Mouse (Mus musculus) liver, postnatal 0 days (tissue): ENCODE measurements around the gene Rps6kc1. TPM values are rescaled to one million over a fixed set of nuclear protein-coding genes. Genes with fewer than 3 reads are reported as not detected.
A peak's percentile ranks its signal among the peaks of the same experiment; 100 is the strongest.

Source experiments
- ATAC-seq: fragments of 200-750 bp; cut with Nextera tagmentation; 2 replicates; pipeline ENCODE4 v1.8.0; 2017; ENCODE audit warnings: mild to moderate bottlenecking, moderate library complexity
- DNase-seq: peaks from one replicate; pipeline ENCODE4 v3.0.0-alpha.2; 2016
- H3K27ac ChIP-seq: fragments of 300-500 bp; sonication (generic); 2 replicates; pipeline ENCODE4 v1.5.1; 2014; ENCODE audit warnings: antibody characterized with exemption, moderate library complexity, mild to moderate bottlenecking, low read depth
- H3K27me3 ChIP-seq: fragments of 300-500 bp; sonication (generic); 2 replicates; pipeline ENCODE4 v1.6.1; 2014; ENCODE audit warnings: low read length, control low read depth, mixed read lengths; ENCODE audit not compliant: insufficient read depth
- H3K36me3 ChIP-seq: fragments of 300-500 bp; sonication (generic); replicated peaks from 2 replicates; pipeline ENCODE4 v1.6.1; 2014; ENCODE audit warnings: mild to moderate bottlenecking, control low read depth, low read length, moderate library complexity, mixed read lengths; ENCODE audit not compliant: insufficient read depth
- H3K4me1 ChIP-seq: fragments of 300-500 bp; sonication (generic); 2 replicates; pipeline ENCODE4 v1.6.1; 2014; ENCODE audit warnings: antibody characterized with exemption, mild to moderate bottlenecking, control low read depth; ENCODE audit not compliant: insufficient read depth
- H3K4me2 ChIP-seq: fragments of 300-500 bp; sonication (generic); 2 replicates; pipeline ENCODE4 v1.6.1; 2014; ENCODE audit warnings: low read depth, mild to moderate bottlenecking, low read length, moderate library complexity, mixed read lengths
- H3K4me3 ChIP-seq: fragments of 300-500 bp; sonication (generic); 2 replicates; pipeline ENCODE4 v1.5.1; 2014; ENCODE audit warnings: low read depth, low read length
- H3K9ac ChIP-seq: fragments of 300-500 bp; sonication (generic); replicated peaks from 2 replicates; pipeline ENCODE4 v1.6.1; 2014; ENCODE audit warnings: mild to moderate bottlenecking, moderate library complexity
- H3K9me3 ChIP-seq: fragments of 300-500 bp; sonication (generic); 2 replicates; pipeline ENCODE4 v1.6.1; 2016; ENCODE audit warnings: mild to moderate bottlenecking, control low read depth, low read length, mixed read lengths
- CTCF ChIP-seq: sonication (generic); IDR thresholded peaks from 2 replicates; pipeline ENCODE4 v1.5.1; 2016; ENCODE audit warnings: antibody characterized with exemption, low read depth
- EP300 ChIP-seq: IDR thresholded peaks from 2 replicates; pipeline ENCODE4 v1.6.1; 2016; ENCODE audit warnings: antibody characterized with exemption, low read depth, mild to moderate bottlenecking
- WGBS: fragments of 180-500 bp; shearing (Covaris S2); extraction: QIAGEN DNeasy Blood & Tissue Kit; methylation state at CpG from one replicate; pipeline ENCODE4 v1.1.7; 2014; ENCODE audit not compliant: insufficient replicate concordance; 5-methylcytosine and 5-hydroxymethylcytosine counted together
- polyA plus RNA-seq: library from polyadenylated mRNA; unstranded; fragments of >200 nt; fragmentation: Nextera tagmentation; extraction: Ambion mirVana; gene quantifications from 2 replicates; pipeline ENCODE4 v1.2.1, GENCODE M21; 2015

The Rps6kc1 gene
- polyA plus RNA-seq, 1 experiment from 2014 or later = 3.9 TPM

DNA sequence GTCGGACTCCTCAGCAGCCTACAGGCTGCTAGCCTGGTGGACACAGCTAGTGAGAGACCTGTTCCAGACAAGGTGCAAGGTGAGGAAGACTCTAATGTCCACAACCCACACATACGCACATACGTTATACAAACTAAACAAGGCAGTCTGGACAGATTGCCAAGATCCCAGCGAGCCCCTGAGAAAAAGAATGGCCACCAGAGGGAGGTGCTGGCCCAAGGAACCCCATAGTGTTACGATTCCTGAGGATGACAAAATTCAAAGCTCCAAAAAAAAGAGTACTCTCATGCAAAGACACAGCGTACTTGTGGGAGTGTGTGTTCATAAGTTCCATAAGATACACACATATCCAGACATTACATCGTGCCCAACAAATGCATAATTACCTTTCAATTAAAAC, 141.8 kb downstream of the Rps6kc1 start:
- Histone ChIP-seq H3K4me1 (peaks cover 4% of the 10 kb centered on the region; the same call in 1 of the 2 replicates), H3K27ac (no peak overlapping the region), H3K36me3 (no peaks in the 10 kb centered on the region), H3K9ac (no peak overlapping the region), H3K9me3 (no peaks in the 10 kb centered on the region), H3K27me3 (no peaks in the 10 kb centered on the region), H3K4me3 (no peak overlapping the region), H3K4me2 (no peak overlapping the region)
- 71% methylated on average over 7 of the region's 7 CpGs for WGBS
- ATAC-seq = no peak
- DNase-seq = no peak
- TF ChIP-seq CTCF (peak; percentile 35), EP300 (no peak)

- WGBS = 33% methylated on average over 1 of the region's 1 CpGs
These were observed 143.3 kb downstream of the Rps6kc1 start for GRCm38 (mm10) chr1:190768307-190768706.

DNA sequence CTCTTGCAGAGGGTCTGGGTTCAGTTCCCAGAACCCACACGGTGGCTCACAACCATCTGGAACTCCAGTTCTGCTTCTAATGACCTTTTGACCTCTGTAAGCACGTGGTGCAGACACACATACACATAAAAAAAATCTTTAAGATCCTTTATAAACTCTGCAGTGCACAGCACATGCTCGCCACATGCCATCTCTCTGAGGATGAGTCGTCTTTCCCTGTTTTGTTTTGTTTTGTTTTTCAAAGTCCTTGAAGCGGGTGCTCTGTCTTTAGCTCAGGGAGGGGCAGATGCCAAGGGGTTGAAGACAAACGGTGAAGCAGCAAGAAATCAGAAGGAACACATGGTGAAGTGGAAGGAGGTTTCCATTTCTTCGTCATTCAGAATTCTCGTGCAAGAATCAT, 143.9 kb downstream of the Rps6kc1 start:
- DNase-seq = no peak
- no peak for ATAC-seq
- WGBS = 56% methylated on average over 8 of the region's 8 CpGs
- Histone ChIP-seq H3K27ac (no peak overlapping the region), H3K36me3 (no peaks in the 10 kb centered on the region), H3K9me3 (no peaks in the 10 kb centered on the region), H3K4me3 (no peak overlapping the region), H3K4me1 (peaks cover 4% of the 10 kb centered on the region; the same call in 1 of the 2 replicates), H3K4me2 (no peak overlapping the region), H3K9ac (no peak overlapping the region), H3K27me3 (no peaks in the 10 kb centered on the region)
- TF ChIP-seq CTCF (no peak), EP300 (no peak)

More at GRCm38 (mm10) chr1:190768307-190768706, 143.3 kb downstream of the Rps6kc1 start:
- Histone ChIP-seq H3K4me1 (peaks cover 4% of the 10 kb centered on the region; the same call in 1 of the 2 replicates), H3K9ac (no peak overlapping the region), H3K27ac (no peak overlapping the region), H3K9me3 (no peaks in the 10 kb centered on the region), H3K27me3 (no peaks in the 10 kb centered on the region), H3K4me2 (no peak overlapping the region), H3K36me3 (no peaks in the 10 kb centered on the region), H3K4me3 (no peak overlapping the region)
- TF ChIP-seq EP300 (no peak), CTCF (no peak)
- ATAC-seq (no peak), DNase-seq (no peak)

DNA sequence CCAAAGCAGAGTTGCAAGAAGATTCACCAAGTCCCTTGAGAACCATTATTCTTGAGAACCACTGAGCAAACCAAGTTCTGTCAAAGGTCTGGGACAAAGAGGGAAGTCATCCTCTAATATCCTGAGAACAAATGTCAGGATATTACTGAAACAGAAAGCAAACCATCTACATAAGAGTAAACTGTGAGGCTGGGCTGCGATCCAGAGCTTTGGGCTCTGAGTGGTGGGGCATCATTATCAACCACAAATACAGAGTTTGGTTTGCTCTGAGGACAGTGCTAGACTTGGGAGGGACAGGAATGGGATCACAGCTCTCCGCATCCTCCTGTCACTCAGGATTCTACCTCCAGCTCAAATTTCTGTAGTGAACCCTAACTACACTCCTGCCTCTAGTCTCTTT, 144.8 kb downstream of the Rps6kc1 start:
- H3K36me3 ChIP-seq = no peaks in the 10 kb centered on the region
- H3K4me2 ChIP-seq = no peak overlapping the region
- no peak for ATAC-seq
- WGBS = 87% methylated on average over 2 of the region's 2 CpGs
- no peak overlapping the region for H3K9ac ChIP-seq
- no peak for TF ChIP-seq CTCF
- TF ChIP-seq EP300 = no peak
- H3K27me3 ChIP-seq = no peaks in the 10 kb centered on the region
- H3K9me3 ChIP-seq = no peaks in the 10 kb centered on the region
- no peak overlapping the region for H3K4me3 ChIP-seq
- DNase-seq = no peak
- no peak overlapping the region for H3K27ac ChIP-seq
- H3K4me1 ChIP-seq = peaks cover 1% of the 10 kb centered on the region; the same call in 1 of the 2 replicates

GRCm38 (mm10) chr1:190763756-190764155, 147.8 kb downstream of the Rps6kc1 start:
- WGBS = 77% methylated on average over 10 of the region's 10 CpGs
- no peak for DNase-seq
- H3K4me3 ChIP-seq = no peak overlapping the region
- no peak overlapping the region for H3K27ac ChIP-seq
- no peaks in the 10 kb centered on the region for H3K27me3 ChIP-seq
- ATAC-seq = no peak
- H3K9ac ChIP-seq = no peak overlapping the region
- no peak overlapping the region for H3K4me2 ChIP-seq
- TF ChIP-seq EP300 = no peak
- no peaks in the 10 kb centered on the region for H3K4me1 ChIP-seq
- no peaks in the 10 kb centered on the region for H3K36me3 ChIP-seq
- no peaks in the 10 kb centered on the region for H3K9me3 ChIP-seq

DNA sequence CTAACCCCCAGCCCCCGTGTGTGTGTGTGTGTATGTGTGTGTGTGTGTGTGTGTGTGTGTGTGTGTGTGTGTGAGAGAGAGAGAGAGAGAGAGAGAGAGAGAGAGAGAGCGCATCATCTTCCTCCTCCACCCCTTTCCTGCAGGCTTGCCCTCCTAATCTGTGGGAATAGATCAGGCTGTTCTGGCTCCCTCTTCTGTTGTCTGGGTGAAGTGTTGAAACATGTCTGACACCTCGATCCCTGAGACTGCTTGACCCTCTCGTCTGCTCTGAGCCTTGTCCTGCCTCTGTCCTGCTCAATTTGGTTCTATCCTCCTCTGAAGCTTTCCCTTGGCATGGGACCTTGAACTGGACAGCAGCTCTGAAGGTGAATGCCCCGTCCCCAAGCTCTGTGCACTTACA, 149.8 kb downstream of the Rps6kc1 start:
- no peak overlapping the region for H3K9ac ChIP-seq
- TF ChIP-seq EP300 (no peak), CTCF (peak; percentile 36; the same call in 1 of the 2 replicates)
- H3K36me3 ChIP-seq = no peaks in the 10 kb centered on the region
- no peak overlapping the region for H3K4me2 ChIP-seq
- 27% methylated on average over 4 of the region's 5 CpGs for WGBS
- no peak overlapping the region for H3K27ac ChIP-seq
- H3K4me3 ChIP-seq = no peak overlapping the region
- DNase-seq = no peak
- H3K27me3 ChIP-seq = no peaks in the 10 kb centered on the region
- no peaks in the 10 kb centered on the region for H3K9me3 ChIP-seq
- no peaks in the 10 kb centered on the region for H3K4me1 ChIP-seq
- no peak for ATAC-seq

DNA sequence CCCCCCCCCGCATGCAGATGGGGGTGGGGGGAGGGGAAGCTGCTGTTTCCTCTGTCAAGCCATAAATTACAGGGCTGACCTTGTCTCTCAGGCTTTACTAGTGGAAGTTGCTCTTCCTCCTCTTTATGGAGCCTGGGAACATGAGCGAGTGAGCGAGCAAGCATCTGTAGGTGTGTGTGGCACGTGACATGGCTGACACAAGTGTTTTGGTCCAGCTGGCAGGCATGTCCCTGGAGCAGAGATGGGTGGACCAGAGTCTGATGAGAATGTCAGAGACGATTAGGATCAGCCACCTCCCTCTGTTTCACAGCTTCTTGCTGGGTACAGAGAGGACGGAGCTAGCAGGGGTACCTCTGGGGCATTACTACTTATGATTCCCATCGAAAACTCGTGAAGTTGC, 153.7 kb downstream of the Rps6kc1 start:
- ATAC-seq (no peak), DNase-seq (no peak)
- H3K27me3 ChIP-seq = no peaks in the 10 kb centered on the region
- H3K27ac ChIP-seq = no peak overlapping the region
- H3K36me3 ChIP-seq = no peaks in the 10 kb centered on the region
- H3K4me3 ChIP-seq = no peak overlapping the region
- no peak overlapping the region for H3K4me2 ChIP-seq
- no peak overlapping the region for H3K9ac ChIP-seq
- TF ChIP-seq EP300 = no peak
- no peak for TF ChIP-seq CTCF
- H3K9me3 ChIP-seq = no peaks in the 10 kb centered on the region
- no peaks in the 10 kb centered on the region for H3K4me1 ChIP-seq
- WGBS = 57% methylated on average over 8 of the region's 8 CpGs
